Mouse (Mus musculus) liver, adult 2 months (tissue): ENCODE measurements around the gene Eif4g1. TPM values are rescaled to one million over a fixed set of nuclear protein-coding genes. Genes with fewer than 3 reads are reported as not detected.

Experiments used
- DNase-seq: peaks from one replicate; pipeline ENCODE4 v3.0.0-alpha.2; 2011; ENCODE audit warnings: low read depth, low spot score; ENCODE audit errors: extremely low read depth
- H3K27ac ChIP-seq: fragments of 200-500 bp; replicated peaks from 2 replicates; pipeline ENCODE4 v1.5.1; 2012; ENCODE audit warnings: low read depth, mild to moderate bottlenecking, control low read depth, inconsistent platforms, low read length; ENCODE audit not compliant: insufficient read depth
- H3K27me3 ChIP-seq: fragments of 200-500 bp; 2 replicates; pipeline ENCODE4 v1.6.1; 2012; ENCODE audit warnings: mild to moderate bottlenecking, moderate library complexity, low read length, inconsistent platforms; ENCODE audit not compliant: control insufficient read depth, insufficient read depth
- H3K36me3 ChIP-seq: fragments of 200-500 bp; 2 replicates; pipeline ENCODE4 v1.6.1; 2012; ENCODE audit warnings: low read length, inconsistent platforms; ENCODE audit not compliant: control insufficient read depth, insufficient read depth
- H3K4me1 ChIP-seq: fragments of 200-500 bp; 2 replicates; pipeline ENCODE4 v1.6.1; 2011; ENCODE audit warnings: low read length; ENCODE audit not compliant: control insufficient read depth, insufficient read depth
- H3K4me3 ChIP-seq: fragments of 200-500 bp; 2 replicates; pipeline ENCODE4 v1.5.1; 2011; ENCODE audit warnings: low read depth, mild to moderate bottlenecking, control low read depth, low read length, moderate library complexity; ENCODE audit not compliant: insufficient read depth
- H3K79me2 ChIP-seq: fragments of 200-500 bp; 2 replicates; pipeline ENCODE4 v1.6.1; 2012; ENCODE audit warnings: inconsistent platforms, mild to moderate bottlenecking, low read length, moderate library complexity; ENCODE audit not compliant: control insufficient read depth, insufficient read depth
- H3K9ac ChIP-seq: fragments of 200-500 bp; 2 replicates; pipeline ENCODE4 v1.6.1; 2012; ENCODE audit warnings: low read depth, mild to moderate bottlenecking, control low read depth, inconsistent platforms, low read length
- CTCF ChIP-seq: fragments of 200-500 bp; IDR thresholded peaks from 2 replicates; pipeline ENCODE4 v1.5.1; 2011; ENCODE audit warnings: low read depth, low read length, control low read depth
- POLR2A ChIP-seq: fragments of 200-500 bp; IDR thresholded peaks from 2 replicates; pipeline ENCODE4 v1.6.1; 2011; ENCODE audit warnings: low read length, control low read depth; ENCODE audit not compliant: insufficient read depth; ENCODE audit errors: extremely low read depth
- WGBS: fragments of 180-500 bp; shearing (Covaris S2); methylation state at CpG from one replicate; pipeline ENCODE4 v1.1.7; 2018; 5-methylcytosine and 5-hydroxymethylcytosine counted together
- polyA plus RNA-seq: library from polyadenylated mRNA; depleted of rRNA; stranded (reverse); fragments of >200 nt; gene quantifications from 2 replicates; pipeline ENCODE4 v1.2.3, GENCODE M21; 2012
- total RNA-seq: library from RNA; depleted of rRNA; stranded (reverse); fragments of >200 nt; gene quantifications from 2 replicates; pipeline ENCODE4 v1.2.3, GENCODE M21; 2014

Eif4g1 gene
- total and polyA plus RNA-seq, 2 experiments: 173 to 400 TPM

DNA sequence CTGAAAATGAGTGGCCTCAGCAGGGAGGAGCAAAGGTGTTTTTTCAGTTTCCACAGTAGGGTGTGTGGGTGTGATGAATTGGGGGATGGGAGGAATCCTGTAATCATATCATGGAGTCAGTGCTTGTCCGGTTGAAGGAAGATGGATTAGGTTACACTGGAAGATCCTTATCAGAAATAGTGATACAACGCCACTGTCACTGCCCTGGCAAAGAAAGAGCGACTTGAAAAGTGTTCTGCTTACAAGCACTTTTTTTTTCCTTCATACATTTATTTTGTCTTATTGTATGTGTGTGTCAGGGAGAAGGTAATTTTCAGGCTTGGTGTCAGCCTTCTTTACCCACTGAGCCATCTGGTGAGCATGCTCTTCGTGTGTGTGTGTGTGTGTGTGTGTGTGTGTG lies 54.6 kb downstream of the Eif4g1 start:
- DNase-seq: no peak
- H3K36me3 ChIP-seq: peaks cover 9% of the 10 kb centered on the region; the same call in 1 of the 2 replicates
- H3K27me3 ChIP-seq: no peaks in the 10 kb centered on the region
- no peaks in the 10 kb centered on the region for H3K79me2 ChIP-seq
- peaks cover 6% of the 10 kb centered on the region for H3K4me1 ChIP-seq
- H3K4me3 ChIP-seq: no peak overlapping the region
- no peak overlapping the region for H3K27ac ChIP-seq
- TF ChIP-seq CTCF: no peak
- no peak for TF ChIP-seq POLR2A
- 62% methylated on average over 4 of the region's 4 CpGs for WGBS
- H3K9ac ChIP-seq: no peak overlapping the region

DNA sequence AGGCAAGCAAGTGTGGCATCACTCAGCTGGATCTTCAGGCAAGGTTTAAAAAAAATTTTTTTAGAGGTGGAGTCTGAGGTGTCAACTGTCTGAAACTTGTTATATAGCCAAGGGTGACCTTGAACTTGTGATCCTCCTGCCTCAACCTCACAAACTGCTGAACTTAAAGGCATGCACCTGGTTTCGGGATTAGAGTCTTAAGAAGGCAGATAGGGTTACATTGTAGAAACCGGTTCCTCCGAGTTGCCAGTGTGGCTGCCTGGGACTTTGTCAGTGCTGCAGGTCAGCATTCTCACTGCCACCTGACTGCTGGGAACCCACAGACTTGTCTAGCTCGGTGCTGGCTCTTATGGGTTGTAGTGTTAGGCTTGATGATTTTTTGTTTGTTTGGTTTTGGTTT lies 55.1 kb downstream of the Eif4g1 start:
- DNase-seq: peak; percentile 36
- TF ChIP-seq CTCF (no peak), POLR2A (no peak)
- no peaks in the 10 kb centered on the region for H3K27me3 ChIP-seq
- peaks cover 6% of the 10 kb centered on the region for H3K4me1 ChIP-seq
- H3K4me3 ChIP-seq: no peak overlapping the region
- no peak overlapping the region for H3K27ac ChIP-seq
- H3K36me3 ChIP-seq: peaks cover 9% of the 10 kb centered on the region; the same call in 1 of the 2 replicates
- H3K79me2 ChIP-seq: no peaks in the 10 kb centered on the region
- no peak overlapping the region for H3K9ac ChIP-seq
- 54% methylated on average over 4 of the region's 4 CpGs for WGBS

DNA sequence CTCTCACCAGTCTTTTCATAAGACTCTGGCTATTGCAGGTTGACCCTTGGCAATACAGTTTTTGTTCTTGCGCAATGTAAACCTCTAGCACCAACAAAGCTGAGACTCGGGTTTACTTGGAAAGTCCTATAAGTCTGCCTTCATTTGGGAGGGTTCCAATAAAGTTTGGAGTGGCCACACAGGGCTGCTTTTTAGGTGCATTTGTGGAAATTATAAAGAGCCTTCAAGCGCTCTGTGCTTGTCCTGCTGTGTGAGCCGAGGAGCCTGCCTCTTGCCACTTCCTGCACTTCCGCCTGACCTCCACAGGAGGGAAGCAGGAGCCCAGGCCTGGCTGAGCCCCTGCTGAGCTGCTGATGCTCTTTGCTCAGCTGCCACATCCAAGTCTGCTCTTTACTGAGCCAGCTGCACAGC lies 56.2 kb downstream of the Eif4g1 start:
- Histone ChIP-seq H3K36me3 (peaks cover 14% of the 10 kb centered on the region; the same call in 1 of the 2 replicates), H3K4me3 (no peak overlapping the region), H3K4me1 (peaks cover 5% of the 10 kb centered on the region), H3K79me2 (no peaks in the 10 kb centered on the region; the same call in 1 of the 2 replicates), H3K27ac (peak overlapping the region; percentile 70), H3K9ac (no peak overlapping the region), H3K27me3 (no peaks in the 10 kb centered on the region)
- TF ChIP-seq POLR2A (no peak), CTCF (peak; percentile 91)
- WGBS: 10% methylated on average over 5 of the region's 5 CpGs
- DNase-seq: peak; percentile 92

DNA sequence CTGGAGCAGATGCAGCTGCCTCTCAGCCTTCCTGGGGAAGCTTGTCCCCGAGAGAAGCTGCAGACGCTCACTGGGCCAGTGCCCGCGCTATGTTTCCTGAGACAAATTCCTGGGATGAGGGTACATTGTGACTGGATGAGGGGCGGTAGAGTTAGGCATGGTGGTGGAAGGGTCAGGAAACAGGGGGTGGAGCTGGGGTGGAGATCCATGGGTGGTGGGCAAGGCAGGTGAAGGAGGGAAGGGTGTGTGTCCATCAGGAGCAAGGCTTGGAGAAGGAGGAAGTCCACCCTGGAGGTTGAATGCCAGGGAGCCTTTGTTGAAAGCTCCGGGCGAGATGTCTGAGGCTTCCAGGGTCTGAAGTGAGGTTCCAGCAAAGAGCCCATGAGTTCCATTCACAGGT lies 57.2 kb downstream of the Eif4g1 start:
- H3K4me3 ChIP-seq: no peak overlapping the region
- DNase-seq: no peak
- H3K79me2 ChIP-seq: no peaks in the 10 kb centered on the region; the same call in 1 of the 2 replicates
- TF ChIP-seq CTCF (no peak), POLR2A (no peak)
- H3K27ac ChIP-seq: no peak overlapping the region
- H3K9ac ChIP-seq: no peak overlapping the region
- 90% methylated on average over 7 of the region's 7 CpGs for WGBS
- H3K36me3 ChIP-seq: peaks cover 11% of the 10 kb centered on the region; the same call in 1 of the 2 replicates
- H3K4me1 ChIP-seq: peaks cover 7% of the 10 kb centered on the region
- H3K27me3 ChIP-seq: no peaks in the 10 kb centered on the region

DNA sequence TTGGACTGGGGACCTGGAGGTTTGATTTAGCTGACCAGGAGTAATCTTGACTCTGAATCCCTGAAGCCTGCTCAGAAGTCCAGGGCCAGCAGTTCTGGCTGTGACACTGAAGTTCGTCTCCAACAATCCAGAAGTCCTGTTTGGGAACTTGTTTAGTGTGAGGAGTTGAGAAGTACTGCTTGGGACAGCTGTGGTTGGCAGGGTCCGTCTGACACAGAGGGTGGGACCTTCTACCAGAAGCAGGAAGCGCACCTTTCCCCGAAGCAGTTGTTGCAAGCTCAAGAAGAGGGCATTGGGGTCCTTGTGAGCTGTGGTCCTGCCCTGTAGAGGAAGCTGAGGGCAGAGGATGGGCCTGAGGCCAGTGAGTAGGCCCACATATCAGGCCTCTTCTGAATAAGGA lies 57.6 kb downstream of the Eif4g1 start:
- WGBS: 88% methylated on average over 4 of the region's 4 CpGs
- Histone ChIP-seq H3K4me3 (no peak overlapping the region), H3K36me3 (peaks cover 10% of the 10 kb centered on the region; the same call in 1 of the 2 replicates), H3K4me1 (peaks cover 7% of the 10 kb centered on the region), H3K27ac (no peak overlapping the region), H3K79me2 (no peaks in the 10 kb centered on the region; the same call in 1 of the 2 replicates), H3K9ac (no peak overlapping the region), H3K27me3 (no peaks in the 10 kb centered on the region)
- TF ChIP-seq CTCF (no peak), POLR2A (no peak)
- no peak for DNase-seq

DNA sequence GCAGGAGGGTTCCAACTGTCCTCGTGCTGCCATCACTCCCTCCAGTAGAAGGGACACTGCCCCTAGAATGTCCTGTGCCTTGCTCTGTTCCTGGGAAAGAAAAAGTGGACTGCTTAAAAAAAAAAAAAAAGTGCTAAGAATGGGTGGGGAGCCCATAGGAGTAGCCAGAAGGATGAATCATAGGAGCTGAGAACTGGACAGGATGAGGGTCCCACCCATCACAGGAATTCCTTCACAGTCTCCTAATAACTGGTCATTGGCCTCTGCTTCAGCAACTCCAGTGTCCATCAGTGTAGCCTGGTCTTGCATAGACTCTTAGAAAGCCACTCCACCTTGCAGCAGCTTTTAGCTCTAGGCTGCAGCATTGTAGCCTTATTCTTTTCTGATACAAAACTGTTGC lies 58.3 kb downstream of the Eif4g1 start:
- Histone ChIP-seq H3K27me3 (no peaks in the 10 kb centered on the region), H3K79me2 (no peaks in the 10 kb centered on the region; the same call in 1 of the 2 replicates), H3K9ac (no peak overlapping the region), H3K27ac (no peak overlapping the region), H3K4me1 (peaks cover 7% of the 10 kb centered on the region), H3K36me3 (peaks cover 10% of the 10 kb centered on the region; the same call in 1 of the 2 replicates), H3K4me3 (no peak overlapping the region)
- no peak for DNase-seq
- TF ChIP-seq POLR2A: no peak
- TF ChIP-seq CTCF: no peak
- WGBS: 73% methylated on average over 1 of the region's 1 CpGs
